Mouse (Mus musculus) spleen, postnatal 4 days (tissue): ENCODE measurements around the gene Cyp4f17.
"Not testable (repeated sequence)": the region's sequence is repeated elsewhere in the genome, so short reads cannot be mapped to it uniquely, and the experiment has no call there.

Experiments
- DNase-seq, 2 experiments: peaks; one replicate each; pipeline ENCODE4 v3.0.0; 2022; ENCODE audit warnings: low spot score in 2 of 2

The Cyp4f17 gene

DNA sequence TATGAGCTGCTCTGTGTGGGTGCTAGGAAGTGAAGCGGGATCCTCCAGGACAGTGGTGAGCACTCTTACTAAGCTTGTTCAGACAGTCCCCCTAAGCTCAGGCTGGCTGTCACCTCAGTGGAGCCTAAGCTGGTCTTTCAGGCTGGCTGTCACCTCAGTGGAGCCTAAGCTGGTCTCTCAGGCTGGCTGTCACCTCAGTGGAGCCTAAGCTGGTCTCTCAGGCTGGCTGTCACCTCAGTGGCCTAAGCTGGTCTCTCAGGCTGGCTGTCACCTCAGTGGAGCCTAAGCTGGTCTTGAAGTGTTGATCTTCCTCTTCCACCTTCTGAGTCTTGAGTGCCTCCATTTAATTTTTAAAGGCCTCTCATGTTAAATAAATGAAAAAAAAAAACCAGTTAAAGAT, 20.5 kb downstream of the Cyp4f17 start:
- DNase-seq, result not testable (repeated sequence)

DNA sequence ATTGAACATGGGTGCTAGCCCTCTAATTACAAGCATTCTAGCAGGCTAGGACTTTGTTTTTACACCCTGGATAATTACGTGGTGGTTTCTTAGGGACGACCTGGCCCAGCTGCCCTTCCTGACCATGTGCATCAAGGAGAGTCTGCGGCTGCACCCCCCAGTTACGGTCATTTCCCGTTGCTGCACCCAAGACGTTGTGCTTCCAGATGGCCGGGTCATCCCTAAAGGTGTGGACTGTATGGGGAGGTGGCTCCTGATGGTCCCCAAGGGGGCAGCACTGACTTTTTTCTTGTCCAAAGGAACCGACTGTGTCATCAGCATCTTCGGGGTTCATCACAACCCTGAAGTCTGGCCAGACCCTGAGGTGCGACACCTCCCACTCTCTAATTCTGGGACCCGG, 21.9 kb downstream of the Cyp4f17 start:
- no peak for DNase-seq

DNA sequence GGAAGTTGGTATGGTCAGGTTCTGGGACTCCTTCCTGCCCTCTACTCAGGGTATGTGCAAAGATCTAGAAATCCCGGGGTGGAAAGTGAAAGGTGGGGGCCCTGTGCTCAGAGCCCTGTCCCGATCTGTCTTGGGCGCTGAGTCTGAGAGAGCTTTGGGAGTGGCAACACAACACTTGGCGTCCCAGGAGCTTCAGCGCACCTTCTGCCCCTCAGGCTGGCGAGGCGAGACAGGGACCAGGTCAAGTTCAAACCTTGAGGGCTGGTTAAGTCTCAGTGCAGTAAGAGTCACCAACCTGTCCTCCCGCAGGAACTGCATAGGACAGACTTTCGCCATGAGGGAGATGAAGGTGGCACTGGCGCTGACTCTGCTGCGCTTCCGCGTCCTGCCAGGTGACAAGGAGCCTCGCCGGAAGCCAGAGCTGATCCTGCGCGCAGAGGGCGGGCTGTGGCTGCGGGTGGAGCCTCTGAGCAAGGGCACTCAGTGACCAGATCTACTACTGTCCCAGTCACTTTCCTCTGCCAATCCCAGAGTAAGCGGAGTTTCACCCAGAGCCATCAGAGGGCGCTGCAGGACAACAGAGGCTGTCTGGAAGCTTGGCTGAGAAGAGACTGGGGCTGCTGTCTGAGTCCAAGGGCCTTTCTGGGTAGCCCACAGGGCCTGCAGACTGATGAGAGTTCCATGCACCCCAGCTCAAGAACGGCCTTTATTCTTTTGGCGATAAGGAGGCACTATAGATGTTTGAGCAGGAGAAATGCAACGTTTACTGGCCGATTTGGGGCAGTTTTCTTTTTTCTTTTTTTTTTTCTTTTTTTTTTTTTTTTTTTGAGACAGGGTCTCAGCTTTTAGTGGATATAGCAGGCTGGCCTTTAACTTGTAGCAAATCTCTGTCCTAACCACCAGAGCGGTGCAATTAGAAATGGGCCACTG, 22.8 kb downstream of the Cyp4f17 start:
- peak; percentile 86 to 92 for DNase-seq

DNA sequence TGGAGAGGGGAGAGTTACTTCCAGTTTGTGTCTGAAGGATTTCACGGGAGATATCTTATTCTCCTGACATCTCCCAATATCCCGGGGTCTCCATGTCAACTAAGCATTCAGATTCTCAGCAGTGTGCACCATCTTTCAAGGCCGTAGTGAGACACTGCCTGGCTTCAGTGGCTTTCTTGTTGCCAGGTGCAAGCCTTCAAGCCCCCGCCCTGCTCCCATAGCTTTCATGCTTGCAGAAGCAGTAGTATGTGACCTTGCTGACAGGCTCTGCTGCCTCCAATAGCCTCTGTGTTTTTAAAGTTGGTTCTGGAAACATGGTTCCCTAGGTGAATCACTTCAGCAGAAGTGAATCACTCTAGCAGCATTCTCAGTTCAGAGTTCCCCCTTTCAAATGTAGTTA, 26.5 kb downstream of the Cyp4f17 start:
- DNase-seq, result not testable (repeated sequence)

DNA sequence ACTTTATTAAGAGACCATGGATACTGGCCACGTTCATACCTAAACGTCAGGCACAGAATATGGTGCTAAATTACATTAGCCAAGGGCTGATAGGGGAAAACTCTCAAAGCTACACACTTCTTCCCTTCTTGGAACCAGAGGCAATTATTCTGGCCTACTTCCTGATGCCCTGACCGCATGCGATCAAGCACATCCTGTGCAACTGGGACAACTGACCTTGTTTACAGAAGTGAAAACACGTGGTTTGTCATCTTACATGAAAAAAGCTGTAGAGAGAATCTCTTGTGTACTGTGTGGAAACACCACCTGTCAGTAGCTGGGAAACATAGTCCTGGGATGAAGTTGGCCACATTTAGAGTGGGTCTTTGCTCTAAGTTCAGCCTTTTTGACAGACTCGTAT, 28.2 kb downstream of the Cyp4f17 start:
- DNase-seq, result no peak

DNA sequence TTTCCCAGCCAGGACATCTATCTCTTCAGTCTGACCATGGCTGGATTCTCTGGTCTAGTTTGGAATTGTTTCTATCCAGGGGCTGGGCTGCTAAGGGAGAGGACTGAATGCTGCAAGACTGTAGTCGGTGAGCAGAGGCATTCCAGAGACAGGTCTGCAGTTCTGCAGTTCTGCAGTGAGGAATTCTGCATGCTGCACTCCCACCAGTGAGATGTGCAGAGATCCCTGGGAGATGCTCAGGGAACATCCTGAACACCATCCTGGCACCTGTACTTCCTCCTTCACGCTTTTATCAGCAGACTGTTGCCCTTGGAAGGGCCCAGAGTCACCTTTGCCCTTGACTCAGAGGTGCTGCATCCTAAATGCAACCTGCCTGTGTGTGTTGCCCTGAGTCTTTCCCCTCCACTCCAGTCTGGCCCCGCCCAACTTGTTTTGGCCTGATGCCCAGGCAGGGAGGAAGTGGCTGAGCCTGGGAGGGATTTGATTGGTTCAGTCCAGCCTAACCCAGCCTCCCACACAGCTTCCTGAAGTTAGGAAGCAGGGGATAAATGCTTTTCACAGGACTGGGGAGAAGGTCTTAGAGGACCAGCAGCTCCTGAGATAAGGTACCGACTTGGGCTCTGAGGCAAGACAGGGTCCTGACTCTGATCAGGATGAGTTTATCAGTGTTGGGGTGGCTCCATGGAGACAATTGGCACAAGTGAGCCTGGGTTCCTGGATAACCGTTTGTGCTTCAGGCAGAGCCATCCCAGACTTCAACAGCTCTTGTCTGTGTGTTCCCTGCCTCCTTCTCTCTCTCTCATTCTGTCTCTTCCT, 30.4 kb downstream of the Cyp4f17 start, which contains the start of gene Cyp4f16:
TSS of gene Cyp4f16 (plus strand) at position 508 of the 816 bp plus-strand sequence.
- DNase-seq, result peak; percentile 65 to 77

DNA sequence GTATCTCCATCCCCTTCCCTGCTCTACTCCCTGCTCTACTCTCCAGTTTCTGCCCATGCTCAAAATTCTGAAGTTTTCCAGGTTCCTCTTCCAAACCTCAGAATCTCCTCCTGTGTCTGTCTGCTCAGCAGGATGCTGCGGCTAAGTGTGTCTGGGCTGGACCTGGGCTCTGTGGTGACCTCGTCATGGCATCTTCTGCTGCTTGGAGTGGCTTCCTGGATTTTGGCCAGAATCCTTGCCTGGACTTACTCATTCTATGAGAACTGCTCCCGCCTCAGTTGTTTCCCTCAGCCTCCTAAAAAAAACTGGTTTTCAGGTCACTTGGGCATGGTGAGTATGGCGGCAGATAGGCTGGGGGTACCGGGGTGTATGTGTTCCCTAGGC, 31.0 kb downstream of the Cyp4f17 start:
- DNase-seq, result no peak

DNA sequence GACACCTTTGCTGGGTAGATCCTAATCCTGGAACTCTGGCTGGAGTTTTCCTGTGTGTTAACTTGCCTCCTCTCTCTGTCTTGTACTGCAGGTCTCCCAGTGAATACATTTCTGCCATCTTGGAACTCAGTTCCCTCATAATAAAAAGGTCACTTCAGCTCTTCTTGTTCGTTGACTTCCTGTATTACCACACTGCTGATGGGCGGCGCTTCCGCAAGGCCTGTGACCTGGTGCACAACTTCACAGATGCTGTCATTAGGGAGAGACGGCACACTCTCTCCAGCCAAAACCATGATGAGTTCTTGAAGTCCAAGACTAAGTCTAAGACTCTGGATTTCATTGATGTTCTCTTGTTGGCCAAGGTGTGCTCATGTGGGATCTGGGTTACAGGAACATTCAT, 38.9 kb downstream of the Cyp4f17 start:
- DNase-seq, result not testable (repeated sequence)

DNA sequence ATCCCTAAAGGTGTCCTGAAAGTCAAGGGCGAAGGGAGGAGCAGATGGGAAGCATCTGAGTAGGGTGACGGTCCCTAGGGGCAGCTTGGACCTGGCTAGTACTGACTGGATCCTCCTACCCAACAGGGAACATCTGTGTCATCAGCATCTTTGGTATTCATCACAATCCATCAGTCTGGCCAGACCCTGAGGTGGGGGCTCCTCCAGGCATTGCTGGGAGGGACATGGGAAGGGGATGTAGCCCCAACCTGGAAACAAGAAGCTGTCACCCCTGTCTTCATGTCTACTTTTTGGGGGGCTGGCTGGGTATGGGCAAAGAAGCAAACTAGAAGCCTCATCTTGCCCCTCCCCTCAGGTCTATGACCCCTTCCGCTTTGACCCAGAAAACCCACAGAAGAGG, 44.5 kb downstream of the Cyp4f17 start:
- DNase-seq, result not testable (repeated sequence)

DNA sequence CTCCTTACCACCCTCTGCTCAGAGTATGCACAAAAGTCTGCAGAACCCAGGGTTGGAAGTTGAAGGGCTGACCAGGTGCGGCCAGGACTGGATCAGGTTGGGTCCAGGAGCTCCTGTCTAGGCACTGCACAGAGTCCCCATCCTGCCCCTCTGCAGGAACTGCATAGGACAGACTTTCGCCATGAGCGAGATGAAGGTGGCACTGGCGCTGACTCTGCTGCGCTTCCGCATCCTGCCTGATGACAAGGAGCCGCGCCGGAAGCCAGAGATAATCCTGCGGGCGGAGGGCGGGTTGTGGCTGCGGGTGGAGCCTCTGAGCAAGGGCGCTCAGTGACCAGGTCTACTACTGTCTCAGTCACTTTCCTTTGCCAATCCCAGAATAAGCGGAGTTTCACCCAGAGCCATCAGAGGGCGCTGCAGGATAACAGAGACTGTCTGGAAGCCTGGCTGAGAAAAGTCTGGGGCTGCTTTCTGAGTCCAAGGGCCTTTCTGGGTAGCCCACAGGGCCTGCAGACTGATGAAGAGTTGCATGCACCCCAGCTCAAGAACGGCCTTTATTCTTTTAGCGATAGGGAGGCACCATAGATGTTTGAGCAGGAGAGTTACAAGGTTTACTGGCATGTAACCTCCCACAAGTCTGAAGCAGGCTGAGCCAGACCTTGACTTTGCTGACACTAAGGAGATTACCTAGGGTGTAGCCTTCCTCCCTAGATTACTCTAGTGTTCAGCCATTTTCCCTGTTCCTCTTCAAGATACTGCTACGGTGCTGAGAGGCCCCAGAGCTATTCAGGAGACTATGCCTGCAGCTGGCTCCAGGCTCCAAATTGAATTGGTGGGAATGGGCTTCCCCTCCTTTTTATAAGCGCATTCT, 45.3 kb downstream of the Cyp4f17 start:
- DNase-seq, result peak; percentile 71 to 84

DNA sequence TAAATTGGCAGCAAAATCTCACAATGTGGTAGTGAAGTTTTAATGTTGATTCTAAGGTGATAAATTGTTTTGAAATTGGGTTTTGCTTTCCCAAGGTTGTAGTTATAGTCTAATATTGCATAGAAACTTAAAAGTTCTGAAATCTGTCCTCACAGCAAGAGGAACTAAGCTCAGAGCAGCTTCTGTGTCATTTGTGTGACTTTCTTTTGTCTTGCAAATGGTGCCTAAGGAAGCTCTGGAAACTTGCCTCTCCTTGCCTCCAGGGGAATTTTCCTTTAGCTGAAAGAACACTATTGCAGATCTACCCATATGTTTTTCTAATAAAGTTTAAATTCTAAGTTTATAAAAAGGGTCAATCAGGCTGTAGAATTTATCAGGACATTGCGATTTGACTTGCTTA, 47.2 kb downstream of the Cyp4f17 start:
- not testable (repeated sequence) for DNase-seq

DNA sequence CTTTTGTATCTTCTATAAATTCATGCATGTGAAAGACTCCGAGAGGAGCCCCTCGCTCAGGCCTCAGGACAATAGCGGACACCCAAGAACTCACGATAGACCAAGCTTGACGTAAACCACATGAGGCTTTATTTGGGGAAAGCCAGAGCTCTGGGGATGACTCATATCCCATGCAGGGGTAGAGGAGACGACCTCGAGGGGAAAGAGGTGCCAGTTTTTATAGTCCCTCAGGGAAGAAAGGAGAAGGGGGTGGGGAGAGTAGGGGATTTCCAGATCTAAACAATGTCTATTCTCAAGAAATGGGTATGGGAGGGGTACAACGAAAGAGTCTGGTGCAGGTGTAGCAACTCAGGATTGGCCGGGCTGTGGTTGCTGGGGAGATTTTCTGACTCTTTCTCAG, 48.5 kb downstream of the Cyp4f17 start:
- not testable (repeated sequence) for DNase-seq

DNA sequence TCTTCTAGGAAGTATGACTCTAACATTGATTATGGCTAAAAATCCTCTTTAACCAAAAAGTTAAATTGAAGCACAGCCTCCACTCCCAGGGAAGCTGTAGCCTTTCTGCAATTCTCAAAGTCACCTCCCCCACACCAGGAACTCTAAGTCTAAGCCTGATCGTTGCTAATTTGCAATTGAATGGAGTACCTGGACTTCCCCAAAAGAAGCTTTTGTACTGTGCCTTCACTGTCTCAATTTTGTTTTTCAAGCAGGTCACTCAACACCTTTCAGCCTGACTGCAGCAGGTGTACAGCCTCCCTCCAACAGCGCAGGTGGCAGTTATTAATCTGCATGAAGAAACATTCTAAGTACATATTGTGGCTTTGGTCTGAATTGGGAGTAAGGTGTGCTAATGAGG, 57.5 kb downstream of the Cyp4f17 start:
- not testable (repeated sequence) for DNase-seq

DNA sequence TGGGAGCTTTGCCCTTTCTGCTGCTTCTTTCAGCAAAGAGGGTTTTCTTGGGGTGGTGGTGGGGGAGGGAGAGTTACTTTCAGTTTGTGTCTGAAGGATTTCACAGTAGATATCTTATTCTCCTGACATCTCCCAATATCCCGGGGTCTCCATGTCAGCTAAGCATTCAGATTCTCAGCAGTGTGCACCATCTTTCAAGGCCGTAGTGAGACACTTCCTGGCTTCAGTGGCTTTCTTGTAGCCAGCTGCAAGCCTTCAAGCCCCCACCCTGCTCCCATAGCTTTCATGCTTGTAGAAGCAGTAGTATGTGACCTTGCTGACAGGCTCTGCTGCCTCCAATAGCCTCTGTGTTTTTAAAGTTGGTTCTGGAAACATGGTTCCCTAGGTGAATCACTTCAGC, 67.4 kb downstream of the Cyp4f17 start:
- DNase-seq, result not testable (repeated sequence)

DNA sequence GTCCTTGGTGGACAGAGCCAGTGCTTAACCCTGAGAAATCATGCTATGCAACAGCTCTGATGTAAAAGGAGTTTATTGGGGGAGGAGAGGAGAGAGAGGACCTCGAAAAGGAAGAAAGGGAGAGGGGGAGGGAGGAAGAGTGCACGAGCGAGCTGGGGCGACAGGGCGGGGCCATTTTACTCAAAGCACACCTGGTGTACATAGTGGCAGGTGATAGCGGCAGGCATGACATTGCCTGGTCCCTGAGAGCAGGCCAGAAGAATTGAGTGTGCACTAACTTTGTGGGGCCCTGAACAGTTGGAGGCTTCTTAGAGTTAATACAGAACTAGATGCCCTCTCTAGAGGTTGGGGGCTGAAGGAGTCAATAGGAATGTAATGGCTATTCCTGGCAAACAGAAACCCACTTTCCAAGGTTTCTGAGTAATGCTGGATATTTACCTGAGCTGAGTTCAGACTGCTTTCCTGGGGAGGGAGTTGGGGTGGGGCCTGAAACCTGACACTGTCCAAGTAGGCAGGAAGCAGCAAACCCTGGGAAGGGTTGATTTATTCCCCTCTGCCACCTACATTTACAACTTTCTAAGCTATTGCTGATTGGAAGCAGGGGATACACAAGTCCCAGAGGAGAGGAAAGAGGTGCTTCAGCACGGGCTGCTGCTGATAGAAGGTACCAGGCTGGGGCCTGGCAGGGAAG, 71.8 kb downstream of the Cyp4f17 start:
- no peak for DNase-seq
